Mouse (Mus musculus): ENCODE measurements around the gene Sptbn4. TPM values are rescaled to one million over a fixed set of nuclear protein-coding genes. Genes with fewer than 3 reads are reported as not detected.

Sptbn4 gene
- polyA plus RNA-seq, 1 experiment from 2014 or later, result 0.11 TPM

DNA sequence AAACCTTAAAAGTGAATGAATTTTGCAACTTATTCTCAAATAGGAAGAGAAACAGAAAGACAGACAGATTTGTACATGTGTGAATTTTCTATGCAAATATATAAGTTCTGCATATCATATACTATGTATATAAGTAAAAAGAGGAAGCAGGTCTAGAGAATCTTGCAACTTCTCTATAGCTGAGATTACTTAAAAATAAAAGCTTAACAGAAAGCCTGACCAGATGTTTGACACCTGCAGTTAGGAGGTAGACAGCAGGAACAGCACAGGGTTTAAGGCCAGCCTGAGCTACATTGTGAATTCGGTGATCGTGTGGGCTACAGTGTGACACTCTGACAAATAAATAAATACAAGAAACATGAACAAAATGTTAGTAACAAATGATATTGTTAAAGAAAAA, 3.9 kb upstream of the Sptbn4 start:
- H3K27me3 ChIP-seq, result peaks cover 4% of the 10 kb centered on the region
- H3K9ac ChIP-seq, result no peak overlapping the region
- 100% methylated on average over 2 of the region's 2 CpGs for WGBS
- no peak overlapping the region for H3K4me3 ChIP-seq
- H3K4me1 ChIP-seq (replicated peaks), result peaks cover 16% of the 10 kb centered on the region
- no peaks in the 10 kb centered on the region for H3K36me3 ChIP-seq
- H3K4me2 ChIP-seq, result no peak overlapping the region
- ATAC-seq (replicated peaks; ENCODE audit: insufficient number of reproducible peaks, insufficient read depth, low FRiP score, low read depth), result no peak
- H3K27ac ChIP-seq, result no peak overlapping the region
- no peaks in the 10 kb centered on the region for H3K9me3 ChIP-seq (replicated peaks)

DNA sequence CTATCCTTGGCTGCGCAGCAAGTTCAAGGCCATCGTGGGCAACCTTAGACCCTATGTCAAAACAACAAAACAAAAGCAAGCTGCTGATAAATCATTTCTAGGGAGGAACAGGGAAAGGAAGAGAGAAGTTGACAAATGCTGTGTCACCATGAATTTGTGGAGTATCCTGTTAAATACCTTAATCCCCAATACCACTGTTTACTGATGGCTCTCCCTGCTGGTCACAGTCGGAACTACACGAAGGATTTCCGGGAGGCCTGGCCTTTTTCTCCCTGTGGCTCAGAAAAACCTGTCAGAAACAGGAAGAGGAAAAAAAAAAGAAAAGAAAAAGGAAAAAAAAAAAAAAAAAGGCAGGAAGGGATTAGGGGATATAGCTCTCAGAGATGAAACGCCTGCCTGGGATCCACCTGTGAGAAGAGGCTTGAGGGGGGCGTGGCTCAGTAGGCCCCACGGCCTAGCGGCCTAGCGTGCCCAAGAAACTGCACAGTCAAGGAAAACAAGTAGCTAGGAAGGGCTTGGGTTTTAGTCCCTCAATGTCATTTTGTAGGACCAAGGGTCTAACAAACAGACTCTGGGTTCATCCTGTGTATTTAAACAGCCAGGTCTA, 1.9 kb upstream of the Sptbn4 start:
- WGBS, result 63% methylated on average over 10 of the region's 10 CpGs
- H3K9ac ChIP-seq, result no peak overlapping the region
- no peak for ATAC-seq (replicated peaks; ENCODE audit: insufficient number of reproducible peaks, insufficient read depth, low FRiP score, low read depth)
- H3K4me3 ChIP-seq, result no peak overlapping the region
- H3K4me1 ChIP-seq (replicated peaks), result peaks cover 21% of the 10 kb centered on the region
- H3K9me3 ChIP-seq (replicated peaks), result no peaks in the 10 kb centered on the region
- H3K27me3 ChIP-seq, result peaks cover 24% of the 10 kb centered on the region
- peak overlapping the region; percentile 96; the same call in 1 of the 2 replicates for H3K4me2 ChIP-seq
- no peaks in the 10 kb centered on the region for H3K36me3 ChIP-seq
- no peak overlapping the region for H3K27ac ChIP-seq

GRCm38 (mm10) chr7:27448421-27449206, 1.1 kb upstream of the Sptbn4 start:
- Histone ChIP-seq H3K4me3 (peak overlapping the region; percentile 67), H3K9ac (peak overlapping the region; percentile 63), H3K9me3 (replicated peaks) (no peaks in the 10 kb centered on the region), H3K27me3 (peaks cover 26% of the 10 kb centered on the region), H3K4me1 (replicated peaks) (peaks cover 21% of the 10 kb centered on the region), H3K27ac (no peak overlapping the region; the same call in 1 of the 2 replicates), H3K4me2 (peak overlapping the region; percentile 96), H3K36me3 (no peaks in the 10 kb centered on the region)
- 50% methylated on average over 15 of the region's 15 CpGs for WGBS
- no peak for ATAC-seq (replicated peaks; ENCODE audit: insufficient number of reproducible peaks, insufficient read depth, low FRiP score, low read depth)

GRCm38 (mm10) chr7:27446521-27447418, 716 bp downstream of the Sptbn4 start:
- Histone ChIP-seq H3K27ac (no peak overlapping the region), H3K27me3 (peaks cover 26% of the 10 kb centered on the region), H3K9ac (peak overlapping the region; percentile 64), H3K4me3 (peak overlapping the region; percentile 67), H3K9me3 (replicated peaks) (no peaks in the 10 kb centered on the region), H3K4me1 (replicated peaks) (peaks cover 21% of the 10 kb centered on the region), H3K4me2 (peak overlapping the region; percentile 96), H3K36me3 (no peaks in the 10 kb centered on the region)
- ATAC-seq (replicated peaks; ENCODE audit: insufficient number of reproducible peaks, insufficient read depth, low FRiP score, low read depth), result 0 out of 2 replicates have a peak, but pooled peaks have one; percentile 11
- 8% methylated on average over 39 of the region's 53 CpGs for whole genome bisulfite sequencing

DNA sequence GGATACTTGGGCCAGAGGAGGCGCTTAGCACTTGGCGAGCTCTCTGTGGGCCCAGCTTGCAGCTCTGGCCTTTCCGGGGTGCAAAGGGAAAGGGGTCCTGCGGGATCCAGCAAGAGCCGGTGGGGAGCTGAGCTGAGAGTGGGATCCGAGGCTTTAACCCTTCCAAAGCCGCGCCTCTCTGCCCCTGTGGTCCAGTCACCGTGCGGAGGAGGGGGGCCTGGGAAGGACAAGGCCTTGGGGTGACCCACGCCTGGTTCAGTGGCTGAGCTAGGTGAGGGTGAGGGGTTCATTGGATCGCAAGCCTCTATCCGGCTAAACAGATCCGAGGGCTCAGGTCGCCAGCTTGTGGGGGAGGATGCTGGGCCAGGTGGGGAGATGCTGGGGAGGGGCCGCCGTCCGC, 1.4 kb downstream of the Sptbn4 start:
- Histone ChIP-seq H3K4me2 (peak overlapping the region; percentile 96), H3K9me3 (replicated peaks) (no peaks in the 10 kb centered on the region), H3K36me3 (no peaks in the 10 kb centered on the region), H3K4me1 (replicated peaks) (peaks cover 21% of the 10 kb centered on the region), H3K9ac (peak overlapping the region; percentile 64), H3K4me3 (peak overlapping the region; percentile 58), H3K27me3 (peaks cover 26% of the 10 kb centered on the region), H3K27ac (no peak overlapping the region)
- WGBS, result 6% methylated on average over 18 of the region's 18 CpGs
- no peak for ATAC-seq (replicated peaks; ENCODE audit: insufficient number of reproducible peaks, insufficient read depth, low FRiP score, low read depth)

DNA sequence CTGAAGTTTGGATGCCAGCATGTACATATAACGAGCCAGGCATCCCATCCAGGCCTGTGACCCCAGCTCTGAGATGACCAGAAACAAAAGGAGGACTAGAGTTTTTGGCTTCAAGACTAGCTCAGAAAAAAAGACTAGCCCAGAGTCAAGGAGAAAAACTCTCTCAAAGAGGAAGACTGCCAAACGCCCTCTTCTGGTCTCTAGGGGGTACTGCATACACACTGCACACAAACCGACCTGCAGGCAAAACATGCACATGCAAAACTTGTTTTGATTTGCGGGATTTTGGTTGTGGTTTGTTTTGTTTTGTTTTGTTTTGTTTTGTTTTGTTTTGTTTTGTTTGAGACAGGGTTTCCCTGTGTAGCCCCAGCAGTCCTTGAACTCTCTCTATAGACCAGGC, 7.5 kb downstream of the Sptbn4 start:
- Histone ChIP-seq H3K4me1 (replicated peaks) (no peaks in the 10 kb centered on the region), H3K27ac (no peak overlapping the region), H3K36me3 (no peaks in the 10 kb centered on the region), H3K4me2 (no peak overlapping the region), H3K9ac (no peak overlapping the region), H3K27me3 (peaks cover 12% of the 10 kb centered on the region), H3K9me3 (replicated peaks) (no peaks in the 10 kb centered on the region), H3K4me3 (no peak overlapping the region)
- ATAC-seq (replicated peaks; ENCODE audit: insufficient number of reproducible peaks, insufficient read depth, low FRiP score, low read depth), result no peak
- WGBS, result 72% methylated on average over 4 of the region's 4 CpGs

- WGBS, result 50% methylated on average over 5 of the region's 5 CpGs
Observed at GRCm38 (mm10) chr7:27437544-27437943, 9.9 kb downstream of the Sptbn4 start.

DNA sequence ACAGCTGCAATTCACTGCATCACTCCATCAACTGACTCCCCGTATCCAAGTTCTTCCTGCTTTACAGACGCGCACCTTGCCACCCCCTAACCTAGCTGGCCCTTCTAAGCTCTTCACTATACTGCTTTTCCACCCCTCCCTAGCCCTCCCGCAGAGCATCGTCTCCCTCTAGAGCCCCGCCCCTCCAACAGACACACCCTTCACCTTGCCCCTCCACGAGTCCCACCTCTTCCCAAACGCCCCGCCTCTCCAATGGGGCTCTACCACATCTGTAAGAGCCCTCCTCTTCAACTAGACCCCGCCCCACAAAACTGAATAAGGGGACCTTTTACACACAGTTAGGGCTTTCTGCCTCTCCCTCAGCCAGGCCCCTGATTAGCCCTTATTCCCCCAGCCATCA, 13.7 kb downstream of the Sptbn4 start:
- Histone ChIP-seq H3K4me3 (no peak overlapping the region), H3K4me2 (no peak overlapping the region), H3K4me1 (replicated peaks) (no peaks in the 10 kb centered on the region), H3K9ac (no peak overlapping the region), H3K27me3 (peaks cover 26% of the 10 kb centered on the region), H3K9me3 (replicated peaks) (no peaks in the 10 kb centered on the region), H3K36me3 (no peaks in the 10 kb centered on the region), H3K27ac (no peak overlapping the region)
- ATAC-seq (replicated peaks; ENCODE audit: insufficient number of reproducible peaks, insufficient read depth, low FRiP score, low read depth), result no peak
- 8% methylated on average over 10 of the region's 10 CpGs for WGBS

More at GRCm38 (mm10) chr7:27437544-27437943, 9.9 kb downstream of the Sptbn4 start:
- no peak overlapping the region for H3K4me3 ChIP-seq
- peaks cover 26% of the 10 kb centered on the region for H3K27me3 ChIP-seq
- no peak overlapping the region for H3K9ac ChIP-seq
- H3K36me3 ChIP-seq, result no peaks in the 10 kb centered on the region
- no peak overlapping the region for H3K27ac ChIP-seq
- no peak for ATAC-seq (replicated peaks; ENCODE audit: insufficient number of reproducible peaks, insufficient read depth, low FRiP score, low read depth)
- no peak overlapping the region for H3K4me2 ChIP-seq
- no peaks in the 10 kb centered on the region for H3K4me1 ChIP-seq (replicated peaks)
- no peaks in the 10 kb centered on the region for H3K9me3 ChIP-seq (replicated peaks)

- no peaks in the 10 kb centered on the region for H3K9me3 ChIP-seq (replicated peaks)
- H3K36me3 ChIP-seq, result no peaks in the 10 kb centered on the region
- no peaks in the 10 kb centered on the region for H3K4me1 ChIP-seq (replicated peaks)
- peaks cover 26% of the 10 kb centered on the region for H3K27me3 ChIP-seq
- H3K27ac ChIP-seq, result no peak overlapping the region
- ATAC-seq (replicated peaks; ENCODE audit: insufficient number of reproducible peaks, insufficient read depth, low FRiP score, low read depth), result no peak
- no peak overlapping the region for H3K9ac ChIP-seq
- H3K4me3 ChIP-seq, result no peak overlapping the region
- 24% methylated on average over 10 of the region's 10 CpGs for WGBS
- H3K4me2 ChIP-seq, result no peak overlapping the region
Observed at GRCm38 (mm10) chr7:27433349-27433748, 14.1 kb downstream of the Sptbn4 start.

GRCm38 (mm10) chr7:27429135-27429534, 18.4 kb downstream of the Sptbn4 start:
- H3K9ac ChIP-seq, result no peak overlapping the region
- ATAC-seq (replicated peaks; ENCODE audit: insufficient number of reproducible peaks, insufficient read depth, low FRiP score, low read depth), result no peak
- H3K4me1 ChIP-seq (replicated peaks), result no peaks in the 10 kb centered on the region
- H3K27me3 ChIP-seq, result peaks cover 14% of the 10 kb centered on the region
- H3K9me3 ChIP-seq (replicated peaks), result no peaks in the 10 kb centered on the region
- H3K36me3 ChIP-seq, result no peaks in the 10 kb centered on the region
- WGBS, result 59% methylated on average over 2 of the region's 2 CpGs
- H3K27ac ChIP-seq, result no peak overlapping the region
- H3K4me3 ChIP-seq, result no peak overlapping the region
- H3K4me2 ChIP-seq, result no peak overlapping the region

- no peaks in the 10 kb centered on the region for H3K36me3 ChIP-seq
- 73% methylated on average over 11 of the region's 11 CpGs for WGBS
- no peak overlapping the region for H3K9ac ChIP-seq
- H3K27me3 ChIP-seq, result peaks cover 8% of the 10 kb centered on the region
- H3K9me3 ChIP-seq (replicated peaks), result no peaks in the 10 kb centered on the region
- no peak overlapping the region for H3K4me2 ChIP-seq
- no peak overlapping the region for H3K27ac ChIP-seq
- no peak for ATAC-seq (replicated peaks; ENCODE audit: insufficient number of reproducible peaks, insufficient read depth, low FRiP score, low read depth)
- H3K4me3 ChIP-seq, result no peak overlapping the region
- no peaks in the 10 kb centered on the region for H3K4me1 ChIP-seq (replicated peaks)
Observed at GRCm38 (mm10) chr7:27428002-27428401, 19.5 kb downstream of the Sptbn4 start.

All from heart, embryonic 15.5 days (tissue).